In genomic region chr10:31307024-31307598, GRCm38 (mm10) we compare ENCODE assay signal across 28 mouse cellular contexts. TPM values are rescaled to one million over a fixed set of nuclear protein-coding genes. Genes with fewer than 3 reads are reported as not detected.
DNase-seq lines count a peak whose midpoint lies in the region; ATAC-seq lines count a peak whose summit lies in the region.
"Had no signal": no experiment of that assay in that cellular context is flagged by ENCODE, and none has a peak within 500 bp of the region (broad histone marks: within the 10 kb centered on the region; RNA-seq: fewer than 3 reads in every experiment).

No protein-coding gene starts in this region.

- H3K9me3 ChIP-seq in midbrain, embryonic 13.5 days = no peaks in the 10 kb centered on the region
- no peaks in the 10 kb centered on the region for H3K9me3 ChIP-seq in midbrain, embryonic 11.5 days (ENCODE audit: control insufficient read depth, low read length)
- H3K9me3 ChIP-seq: embryonic facial prominence, embryonic 12.5 days; heart, embryonic 13.5 days; limb, embryonic 13.5 days; megakaryocyte, embryonic 14.5 days; neural tube, embryonic 12.5 days had no signal

- no peak overlapping the region for H3K4me3 ChIP-seq in midbrain, embryonic 13.5 days (replicated peaks)
- no peak overlapping the region for H3K4me3 ChIP-seq in midbrain, embryonic 11.5 days (ENCODE audit: low read depth, low read length)
- H3K4me3 ChIP-seq: embryonic facial prominence, embryonic 12.5 days; heart, embryonic 13.5 days; limb, embryonic 13.5 days; megakaryocyte, embryonic 14.5 days; myocyte; neural tube, embryonic 12.5 days had no signal

- WGBS in midbrain, embryonic 13.5 days = 36% methylated on average over 1 of the region's 1 CpGs
- 55% methylated on average over 1 of the region's 1 CpGs for WGBS in midbrain, embryonic 11.5 days

- H3K4me2 ChIP-seq in midbrain, embryonic 13.5 days (replicated peaks) = no peak overlapping the region
- H3K4me2 ChIP-seq in midbrain, embryonic 11.5 days = no peak overlapping the region
- H3K4me2 ChIP-seq: embryonic facial prominence, embryonic 12.5 days; heart, embryonic 13.5 days; limb, embryonic 13.5 days; liver, embryonic 11.5 days; neural tube, embryonic 12.5 days had no signal

- no peak overlapping the region for H3K9ac ChIP-seq in midbrain, embryonic 13.5 days (replicated peaks)
- no peak overlapping the region for H3K9ac ChIP-seq in midbrain, embryonic 11.5 days (ENCODE audit: low read length)
- H3K9ac ChIP-seq: embryonic facial prominence, embryonic 12.5 days; heart, embryonic 13.5 days; limb, embryonic 13.5 days; neural tube, embryonic 12.5 days had no signal

- H3K27ac ChIP-seq in midbrain, embryonic 13.5 days = no peak overlapping the region
- no peak overlapping the region for H3K27ac ChIP-seq in midbrain, embryonic 11.5 days (ENCODE audit: low read depth, low read length)
- H3K27ac ChIP-seq: embryonic facial prominence, embryonic 12.5 days; heart, embryonic 13.5 days; hindbrain, postnatal 0 days; limb, embryonic 13.5 days; neural tube, embryonic 12.5 days had no signal

- no peaks in the 10 kb centered on the region for H3K36me3 ChIP-seq in midbrain, embryonic 13.5 days
- H3K36me3 ChIP-seq in midbrain, embryonic 11.5 days (ENCODE audit: control insufficient read depth, insufficient read depth, low read length) = no peaks in the 10 kb centered on the region
- H3K36me3 ChIP-seq: embryonic facial prominence, embryonic 12.5 days; heart, embryonic 13.5 days; limb, embryonic 13.5 days; neural tube, embryonic 12.5 days had no signal

- no peak for DNase-seq in midbrain, embryonic 11.5 days (ENCODE audit: low spot score, missing footprints)
- DNase-seq in embryo, embryonic 10.5 days (ENCODE audit: low spot score) = peak; percentile 47
- no peak for DNase-seq in lung, adult 18-20 months
- DNase-seq: adrenal gland, adult 2 months; cerebellum, adult 8-10 months; cerebellum, postnatal 25 days; heart, postnatal 14 days; kidney, adult 9 months; kidney, postnatal 10 days; layer of hippocampus, postnatal 36 days; lung, postnatal 36 days; right cerebral cortex, postnatal 4 days had no signal

- H3K27me3 ChIP-seq in midbrain, embryonic 13.5 days = no peaks in the 10 kb centered on the region
- H3K27me3 ChIP-seq in midbrain, embryonic 11.5 days (ENCODE audit: control insufficient read depth, insufficient read depth, low read length) = no peaks in the 10 kb centered on the region
- H3K27me3 ChIP-seq: embryonic facial prominence, embryonic 12.5 days; megakaryocyte, embryonic 14.5 days; neural tube, embryonic 12.5 days had no signal

- no peaks in the 10 kb centered on the region for H3K4me1 ChIP-seq in midbrain, embryonic 13.5 days (replicated peaks)
- no peaks in the 10 kb centered on the region for H3K4me1 ChIP-seq in midbrain, embryonic 11.5 days (ENCODE audit: control insufficient read depth, insufficient read depth, low read length)
- H3K4me1 ChIP-seq: heart, embryonic 13.5 days; limb, embryonic 13.5 days; neural tube, embryonic 12.5 days had no signal

- ATAC-seq in midbrain, embryonic 13.5 days = peak; percentile 48; the same call in 1 of the 2 replicates
- ATAC-seq in midbrain, embryonic 11.5 days (ENCODE audit: low FRiP score) = no peak
- peak; percentile 17; the same call in 1 of the 2 replicates for ATAC-seq in granulocyte monocyte progenitor cell, adult 5-6 weeks (replicated peaks; ENCODE audit: poor library complexity, severe bottlenecking)
- ATAC-seq in inflammation-experienced regulatory T-cells, adult 6 months = no peak
- no peak for ATAC-seq in cerebellum, adult (ENCODE audit: insufficient number of reproducible peaks, low FRiP score, low TSS enrichment)
- ATAC-seq: activated CD4-positive, CD25-positive, alpha-beta regulatory T cell, adult 4 months; CD4-positive, CD25-positive, alpha-beta regulatory T cell, adult 4 months; forebrain, embryonic 16.5 days; hindbrain, postnatal 0 days; intestine, postnatal 0 days had no signal

RNA-seq across cellular contexts. Expression of gene Hddc2, which starts 6.1 kb away (rescaled TPM):
- polyA plus RNA-seq in midbrain, embryonic 13.5 days (2015; fragmentation: Nextera tagmentation; extraction: Ambion mirVana) = 53.3 and 55.1 TPM in 2 replicates
- polyA plus RNA-seq in midbrain, embryonic 11.5 days (2014; fragmentation: Nextera tagmentation; extraction: Ambion mirVana) = 63.1 and 71.8 TPM in 2 replicates
- total RNA-seq in granulocyte monocyte progenitor cell, adult 5-6 weeks (2014; fragmentation: Nextera tagmentation) = 32.6 and 43.8 TPM in 2 replicates
- total RNA-seq in granulocyte monocyte progenitor cell, adult 5-6 weeks (2017) = 51.1 and 59.3 TPM in 2 replicates
- polyA plus RNA-seq in inflammation-experienced regulatory T-cells, adult 6 months (2017; shearing (Covaris generic)) = 10 to 100 TPM; 80.5 to 93.6 (median 80.6) TPM

Comparison
In these comparisons a context has a peak if more than half of its experiments do, and no peak if none do; other contexts are left out.
1. ATAC-seq: peak in midbrain, embryonic 13.5 days (single experiment) and granulocyte monocyte progenitor cell, adult 5-6 weeks (single experiment); none in midbrain, embryonic 11.5 days (single experiment), inflammation-experienced regulatory T-cells, adult 6 months (single experiment) and cerebellum, adult (single experiment).